Mouse (Mus musculus): Measurements from ENCODE around the gene 4933428G20Rik. TPM values are rescaled to one million over a fixed set of nuclear protein-coding genes. Genes with fewer than 3 reads are reported as not detected.

The 4933428G20Rik gene
- polyA plus RNA-seq (2014; fragmentation: Illumina TruSeq; extraction: RNeasy Lipid Tissue Mini Kit (QIAGEN cat#74804); ENCODE audit: low read depth, low replicate concordance), result 0.29 TPM

DNA sequence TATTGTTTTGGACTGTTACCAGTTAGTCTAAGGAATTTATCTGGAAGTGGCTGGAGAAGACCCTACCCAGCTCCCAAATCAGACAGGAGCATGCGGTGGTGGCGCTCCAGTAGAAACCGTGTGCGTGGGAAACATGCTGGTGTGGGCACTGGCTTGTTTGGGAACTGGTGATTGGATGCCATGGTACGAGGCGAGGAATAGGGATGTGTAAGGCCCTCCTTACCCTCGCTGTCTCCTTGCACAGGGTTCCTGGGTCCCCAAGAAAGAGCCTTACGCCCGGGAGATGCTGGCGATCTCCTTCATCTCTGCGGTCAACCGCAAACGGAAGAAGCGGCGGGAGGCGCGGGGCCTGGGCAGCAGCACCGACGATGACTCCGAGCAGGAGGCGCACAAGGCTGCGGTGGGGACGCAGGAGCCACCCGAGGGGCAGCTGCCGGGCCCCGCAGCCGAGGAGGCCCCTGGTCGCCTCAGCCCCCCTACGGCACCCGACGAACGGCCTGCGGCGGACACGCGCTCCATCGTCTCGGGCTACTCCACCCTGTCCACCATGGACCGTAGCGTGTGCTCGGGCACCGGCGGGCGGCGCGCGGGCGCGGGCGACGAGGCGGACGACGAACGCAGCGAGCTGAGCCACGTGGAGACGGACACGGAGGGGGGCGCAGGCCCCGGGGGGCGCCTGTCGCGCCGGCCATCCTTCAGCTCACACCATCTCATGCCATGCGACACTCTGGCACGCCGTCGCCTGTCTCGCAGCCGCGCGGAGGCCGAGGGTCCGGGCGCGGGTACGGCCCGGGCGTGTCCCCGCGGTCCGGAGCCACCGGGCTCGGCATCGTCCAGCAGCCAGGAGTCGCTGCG lies at the start of gene 4933428G20Rik:
Gene 4933428G20Rik, minus strand, starts transcription at position 476 of the 855 bp plus-strand sequence.

Other genes with a start within 250 kb of the 4933428G20Rik start
- 42.9 TPM for gene Npepps, start 219.7 kb downstream of the 4933428G20Rik start, polyA plus RNA-seq (2014; fragmentation: Illumina TruSeq; extraction: RNeasy Lipid Tissue Mini Kit (QIAGEN cat#74804); ENCODE audit: low read depth, low replicate concordance)
- 18.8 TPM for gene Mrpl45, start 184.6 kb downstream of the 4933428G20Rik start, polyA plus RNA-seq (2014; fragmentation: Illumina TruSeq; extraction: RNeasy Lipid Tissue Mini Kit (QIAGEN cat#74804); ENCODE audit: low read depth, low replicate concordance)
- gene Gpr179, start 148.3 kb downstream of the 4933428G20Rik start, polyA plus RNA-seq (2014; fragmentation: Illumina TruSeq; extraction: RNeasy Lipid Tissue Mini Kit (QIAGEN cat#74804); ENCODE audit: low read depth, low replicate concordance), result 0.51 TPM
- 11.7 TPM for gene Socs7, start 137.8 kb downstream of the 4933428G20Rik start, polyA plus RNA-seq (2014; fragmentation: Illumina TruSeq; extraction: RNeasy Lipid Tissue Mini Kit (QIAGEN cat#74804); ENCODE audit: low read depth, low replicate concordance)
- 14.1 TPM for gene Arhgap23, start 84.8 kb downstream of the 4933428G20Rik start, polyA plus RNA-seq (2014; fragmentation: Illumina TruSeq; extraction: RNeasy Lipid Tissue Mini Kit (QIAGEN cat#74804); ENCODE audit: low read depth, low replicate concordance)
- 2.1 TPM for gene Srcin1, start 75.8 kb upstream of the 4933428G20Rik start, polyA plus RNA-seq (2014; fragmentation: Illumina TruSeq; extraction: RNeasy Lipid Tissue Mini Kit (QIAGEN cat#74804); ENCODE audit: low read depth, low replicate concordance)
- gene Epop, start 129.4 kb upstream of the 4933428G20Rik start, polyA plus RNA-seq (2014; fragmentation: Illumina TruSeq; extraction: RNeasy Lipid Tissue Mini Kit (QIAGEN cat#74804); ENCODE audit: low read depth, low replicate concordance), result 0.50 TPM
- 25.1 TPM for gene Mllt6, start 163.1 kb upstream of the 4933428G20Rik start, polyA plus RNA-seq (2014; fragmentation: Illumina TruSeq; extraction: RNeasy Lipid Tissue Mini Kit (QIAGEN cat#74804); ENCODE audit: low read depth, low replicate concordance)
- 43.3 TPM for gene Cisd3, start 185.5 kb upstream of the 4933428G20Rik start, polyA plus RNA-seq (2014; fragmentation: Illumina TruSeq; extraction: RNeasy Lipid Tissue Mini Kit (QIAGEN cat#74804); ENCODE audit: low read depth, low replicate concordance)
- 29.3 TPM for gene Pcgf2, start 200.2 kb upstream of the 4933428G20Rik start, polyA plus RNA-seq (2014; fragmentation: Illumina TruSeq; extraction: RNeasy Lipid Tissue Mini Kit (QIAGEN cat#74804); ENCODE audit: low read depth, low replicate concordance)
- gene Psmb3, start 203.1 kb upstream of the 4933428G20Rik start, polyA plus RNA-seq (2014; fragmentation: Illumina TruSeq; extraction: RNeasy Lipid Tissue Mini Kit (QIAGEN cat#74804); ENCODE audit: low read depth, low replicate concordance), result 187 TPM
- gene Pip4k2b, start 244.4 kb upstream of the 4933428G20Rik start, polyA plus RNA-seq (2014; fragmentation: Illumina TruSeq; extraction: RNeasy Lipid Tissue Mini Kit (QIAGEN cat#74804); ENCODE audit: low read depth, low replicate concordance), result 19.7 TPM

Data from adipose tissue, adult 10 weeks (tissue).